Mouse (Mus musculus): ENCODE measurements around the gene Cdk14.

- TF ChIP-seq REST (IDR thresholded peaks at IDR 0.05; ENCODE audit: insufficient read depth, insufficient read length) (no peak), POLR2A (IDR thresholded peaks at IDR 0.05; ENCODE audit: insufficient read length, low read depth) (no peak), MAX (IDR thresholded peaks at IDR 0.05; ENCODE audit: low read depth) (no peak)
Observed at GRCm38 (mm10) chr5:5211780-5212135, 208.4 kb downstream of the Cdk14 start.
